11 mouse cellular contexts compared by ENCODE assay signal in the genomic region with DNA sequence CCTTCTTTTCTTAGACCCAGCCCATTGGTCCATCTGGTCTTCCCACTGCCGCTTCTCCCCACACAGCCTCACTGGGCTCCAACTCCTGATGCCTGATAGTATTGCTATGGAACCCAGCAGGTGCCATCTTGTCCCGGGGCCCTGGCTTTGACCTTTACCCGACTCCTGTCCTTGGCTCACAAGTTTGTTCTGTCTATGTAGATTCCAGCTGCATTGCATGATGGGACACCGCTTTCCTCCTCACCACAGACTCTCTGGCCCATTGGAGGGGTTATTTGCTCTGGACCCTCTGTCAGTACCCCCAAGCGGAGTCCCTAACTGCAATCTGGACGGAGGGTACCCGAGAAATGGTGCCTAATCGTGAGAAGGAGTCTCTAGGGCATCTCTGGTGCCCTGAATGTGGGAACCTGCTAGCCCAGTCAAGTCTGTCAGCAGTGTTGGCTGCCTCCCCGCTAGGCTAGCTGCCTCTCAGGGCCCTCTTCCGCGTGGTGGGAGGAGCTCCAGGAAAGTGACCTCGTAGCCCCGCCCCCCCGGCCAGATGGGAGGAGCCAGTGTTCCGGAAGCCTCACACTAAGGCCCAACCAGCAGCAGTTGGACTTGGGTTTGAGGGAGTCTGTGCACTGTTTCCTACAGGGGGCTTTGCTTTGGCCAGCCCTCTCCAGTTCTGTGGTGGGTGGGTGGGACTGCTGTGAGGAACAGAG. TPM values are rescaled to one million over a fixed set of nuclear protein-coding genes. Genes with fewer than 3 reads are reported as not detected.
DNase-seq lines count a peak whose midpoint lies in the region; ATAC-seq and TF ChIP-seq lines count a peak whose summit lies in the region.
"Had no signal": no experiment of that assay in that cellular context is flagged by ENCODE, and none has a peak within 500 bp of the region (broad histone marks: within the 10 kb centered on the region; RNA-seq: fewer than 3 reads in every experiment).

No protein-coding gene starts in this region.

- H3K9ac ChIP-seq in CH12.LX (ENCODE audit: insufficient read depth, low read depth): no peak overlapping the region
- H3K9ac ChIP-seq in hindbrain, embryonic 16.5 days (ENCODE audit: low read depth, low read length): no peak overlapping the region; the same call in 1 of the 2 replicates
- H3K9ac ChIP-seq in neural tube, embryonic 13.5 days: peak overlapping the region; percentile 90; the same call in 1 of the 2 replicates

- H3K36me3 ChIP-seq in CH12.LX (replicated peaks in 1 of 2; ENCODE audit: control insufficient read depth in 1 of 2, insufficient read depth in 1 of 2, low read length in 1 of 2): peaks cover 5 to 17% of the 10 kb centered on the region in 2 experiments
- H3K36me3 ChIP-seq in hindbrain, embryonic 16.5 days (ENCODE audit: control insufficient read depth, insufficient read depth, low read length): no peaks in the 10 kb centered on the region
- H3K36me3 ChIP-seq in neural tube, embryonic 13.5 days: peaks cover 4% of the 10 kb centered on the region; the same call in 1 of the 2 replicates
- H3K36me3 ChIP-seq in heart, embryonic 10.5 days: peaks cover 4% of the 10 kb centered on the region; the same call in 1 of the 2 replicates

- no peak overlapping the region for H3K4me3 ChIP-seq in CH12.LX (replicated peaks in 1 of 3; ENCODE audit: low read depth in 2 of 3, low read length in 2 of 3, poor library complexity in 1 of 3)
- H3K4me3 ChIP-seq in hindbrain, embryonic 16.5 days (ENCODE audit: low read length): peak overlapping the region; percentile 6; the same call in 1 of the 2 replicates
- H3K4me3 ChIP-seq in neural tube, embryonic 13.5 days: no peak overlapping the region
- H3K4me3 ChIP-seq in heart, embryonic 10.5 days: no peak overlapping the region
- H3K4me3 ChIP-seq: erythroblast, embryonic 14.5 days had no signal

- in situ Hi-C loops in CH12.LX (cut with MboI; ENCODE audit: low pct_ligation_motif_present, low pct_unique_long_range_greater_than_20kb, low sequenced_read_pairs): no loop called here

- H3K79me2 ChIP-seq in CH12.LX (replicated peaks; ENCODE audit: control insufficient read depth, extremely low read depth, insufficient read depth, poor library complexity, severe bottlenecking): no peaks in the 10 kb centered on the region

- ATAC-seq in hindbrain, embryonic 16.5 days: no peak
- no peak for ATAC-seq in neural tube, embryonic 13.5 days (ENCODE audit: low read depth)
- ATAC-seq in monocyte, adult 5-6 weeks (replicated peaks; ENCODE audit: insufficient number of reproducible peaks, low FRiP score, low TSS enrichment, poor library complexity, severe bottlenecking): no peak

- dilution Hi-C loops in CH12.LX (cut with MboI; ENCODE audit: extremely low pct_ligation_motif_present, extremely low pct_unique_long_range_greater_than_20kb, low sequenced_read_pairs): no loop called here

- TF ChIP-seq POLR2A in CH12.LX (IDR thresholded peaks at IDR 0.05; ENCODE audit: low read depth, low read length): no peak

- H3K4me1 ChIP-seq in CH12.LX (ENCODE audit: control insufficient read depth in 1 of 2, insufficient read depth in 2 of 2): peaks cover 21 to 43% of the 10 kb centered on the region in 2 experiments
- peaks cover 31% of the 10 kb centered on the region for H3K4me1 ChIP-seq in hindbrain, embryonic 16.5 days (ENCODE audit: control insufficient read depth, insufficient read depth, low read depth, low read length)
- H3K4me1 ChIP-seq in neural tube, embryonic 13.5 days (replicated peaks): peaks cover 47% of the 10 kb centered on the region
- H3K4me1 ChIP-seq in heart, embryonic 10.5 days: peaks cover 46% of the 10 kb centered on the region

- no peak for TF ChIP-seq CTCF in CH12.LX (conservative IDR thresholded peaks at IDR 0.05 in 1 of 2, IDR thresholded peaks at IDR 0.05 in 1 of 2; ENCODE audit: low read depth in 2 of 2, low read length in 2 of 2)

- H3K27ac ChIP-seq in CH12.LX (ENCODE audit: insufficient read depth, low read depth): no peak overlapping the region
- H3K27ac ChIP-seq in hindbrain, embryonic 16.5 days (ENCODE audit: low read depth, low read length): no peak overlapping the region
- no peak overlapping the region for H3K27ac ChIP-seq in neural tube, embryonic 13.5 days (replicated peaks)
- no peak overlapping the region for H3K27ac ChIP-seq in heart, embryonic 10.5 days

- no peak overlapping the region for H3K4me2 ChIP-seq in CH12.LX (ENCODE audit: insufficient read depth, low read depth, poor library complexity, severe bottlenecking)
- H3K4me2 ChIP-seq in hindbrain, embryonic 16.5 days (ENCODE audit: low read length): peak overlapping the region; percentile 72
- peak overlapping the region; percentile 88 for H3K4me2 ChIP-seq in neural tube, embryonic 13.5 days

- DNase-seq in CH12.LX (ENCODE audit: extremely low read depth) (no peak), ZHBTc4 (ENCODE audit: low read depth, low spot score) (peak; percentile 93)
- no peak for DNase-seq in yolk sac, embryonic 10.5 days (ENCODE audit: low spot score)
- no peak for DNase-seq in heart, embryonic 10.5 days (ENCODE audit: low spot score)
- DNase-seq: kidney, adult 9 months had no signal

- no peaks in the 10 kb centered on the region for H3K27me3 ChIP-seq in CH12.LX (replicated peaks)
- H3K27me3 ChIP-seq in hindbrain, embryonic 16.5 days (replicated peaks; ENCODE audit: control insufficient read depth, insufficient read depth, low read length): no peaks in the 10 kb centered on the region
- H3K27me3 ChIP-seq in neural tube, embryonic 13.5 days: peaks cover 40% of the 10 kb centered on the region
- peaks cover 91% of the 10 kb centered on the region for H3K27me3 ChIP-seq in heart, embryonic 10.5 days (ENCODE audit: insufficient read depth, poor library complexity, severe bottlenecking)

- no peak for TF ChIP-seq EP300 in CH12.LX (IDR thresholded peaks at IDR 0.05; ENCODE audit: low read length)

- WGBS in hindbrain, embryonic 16.5 days: 32% methylated on average over 15 of the region's 15 CpGs
- WGBS in neural tube, embryonic 13.5 days: 36% methylated on average over 15 of the region's 15 CpGs
- 33% methylated on average over 15 of the region's 15 CpGs for WGBS in heart, embryonic 10.5 days

- peaks cover 2% of the 10 kb centered on the region for H3K9me3 ChIP-seq in CH12.LX (replicated peaks; ENCODE audit: low read length)
- no peaks in the 10 kb centered on the region for H3K9me3 ChIP-seq in hindbrain, embryonic 16.5 days (ENCODE audit: control insufficient read depth, low read length)
- H3K9me3 ChIP-seq in neural tube, embryonic 13.5 days: no peaks in the 10 kb centered on the region
- no peaks in the 10 kb centered on the region for H3K9me3 ChIP-seq in heart, embryonic 10.5 days

- no peak for TF ChIP-seq RAD21 in CH12.LX (IDR thresholded peaks at IDR 0.05; ENCODE audit: low read depth, low read length)

TF ChIP-seq in CH12.LX, 34 proteins besides CTCF, POLR2A, EP300 and RAD21 (continues in another document):
- no peak for TF ChIP-seq ETS1 (conservative IDR thresholded peaks at IDR 0.05; ENCODE audit: low read depth, low read length)
- TF ChIP-seq TBP (conservative IDR thresholded peaks at IDR 0.05; ENCODE audit: low read depth, low read length): no peak
- peak; percentile 68 for TF ChIP-seq ELF1 (IDR thresholded peaks at IDR 0.05; ENCODE audit: low read depth, low read length)

RNA-seq across cellular contexts. Expression of gene Chd5, which starts 2.3 kb away (rescaled TPM):
- total RNA-seq in CH12.LX (2012; rRNA removed) (0.88 and 3.4 TPM in 2 replicates), CH12.LX (2014; rRNA removed) (0.44 and 0.49 TPM in 2 replicates)
- polyA plus RNA-seq in CH12.LX (2012; ENCODE audit: insufficient read length, low read depth): 1.2 and 2.7 TPM in 2 replicates
- polyA plus RNA-seq in hindbrain, embryonic 16.5 days (2015; fragmentation: Nextera tagmentation; extraction: Ambion mirVana): 46.7 and 47.7 TPM in 2 replicates
- polyA plus RNA-seq in neural tube, embryonic 13.5 days (2015; fragmentation: Nextera tagmentation; extraction: Ambion mirVana): 26.0 and 30.8 TPM in 2 replicates
- 0.10 to 0.39 TPM in 2 of 3 replicates, not detected in the other for total RNA-seq in monocyte, adult 5-6 weeks (2017)
- polyA plus RNA-seq in heart, embryonic 10.5 days (2016; fragmentation: Nextera tagmentation; extraction: Ambion mirVana): 0.02 TPM in 1 of 2 replicates, not detected in the other

RNA-seq across cellular contexts. Expression of gene Rpl22, which starts 15.2 kb away (rescaled TPM):
- total RNA-seq in CH12.LX (2012; rRNA removed) (1,590 and 1,720 TPM in 2 replicates), CH12.LX (2014; rRNA removed) (1,936 and 1,966 TPM in 2 replicates)
- polyA plus RNA-seq in CH12.LX (2012; ENCODE audit: insufficient read length, low read depth): 1,935 and 2,300 TPM in 2 replicates
- 125 and 138 TPM in 2 replicates for polyA plus RNA-seq in hindbrain, embryonic 16.5 days (2015; fragmentation: Nextera tagmentation; extraction: Ambion mirVana)
- polyA plus RNA-seq in neural tube, embryonic 13.5 days (2015; fragmentation: Nextera tagmentation; extraction: Ambion mirVana): 198 and 217 TPM in 2 replicates
- 1,335 to 1,418 TPM (median 1,365 TPM) in 3 replicates for total RNA-seq in monocyte, adult 5-6 weeks (2017)
- 261 and 301 TPM in 2 replicates for polyA plus RNA-seq in heart, embryonic 10.5 days (2016; fragmentation: Nextera tagmentation; extraction: Ambion mirVana)

RNA-seq across cellular contexts. Expression of gene Rnf207, which starts 21.9 kb away (rescaled TPM):
- total RNA-seq in CH12.LX (2012; rRNA removed) (0.21 and 0.51 TPM in 2 replicates), CH12.LX (2014; rRNA removed) (not detected in 2 replicates)
- polyA plus RNA-seq in CH12.LX (2012; ENCODE audit: insufficient read length, low read depth): not detected in 2 replicates
- 9.0 and 10.6 TPM in 2 replicates for polyA plus RNA-seq in hindbrain, embryonic 16.5 days (2015; fragmentation: Nextera tagmentation; extraction: Ambion mirVana)
- 6.3 and 10.4 TPM in 2 replicates for polyA plus RNA-seq in neural tube, embryonic 13.5 days (2015; fragmentation: Nextera tagmentation; extraction: Ambion mirVana)
- not detected in 3 replicates for total RNA-seq in monocyte, adult 5-6 weeks (2017)
- 19.1 and 39.9 TPM in 2 replicates for polyA plus RNA-seq in heart, embryonic 10.5 days (2016; fragmentation: Nextera tagmentation; extraction: Ambion mirVana)

RNA-seq across cellular contexts. Expression of gene Icmt, which starts 43.7 kb away (rescaled TPM):
- total RNA-seq in CH12.LX (2012; rRNA removed) (21.5 and 27.4 TPM in 2 replicates), CH12.LX (2014; rRNA removed) (17.8 and 18.5 TPM in 2 replicates)
- polyA plus RNA-seq in CH12.LX (2012; ENCODE audit: insufficient read length, low read depth): 24.2 and 29.8 TPM in 2 replicates
- polyA plus RNA-seq in hindbrain, embryonic 16.5 days (2015; fragmentation: Nextera tagmentation; extraction: Ambion mirVana): 17.2 and 22.2 TPM in 2 replicates
- polyA plus RNA-seq in neural tube, embryonic 13.5 days (2015; fragmentation: Nextera tagmentation; extraction: Ambion mirVana): 17.9 and 21.7 TPM in 2 replicates
- 10.5 to 18.2 TPM (median 14.9 TPM) in 3 replicates for total RNA-seq in monocyte, adult 5-6 weeks (2017)
- polyA plus RNA-seq in heart, embryonic 10.5 days (2016; fragmentation: Nextera tagmentation; extraction: Ambion mirVana): 23.1 and 27.4 TPM in 2 replicates

RNA-seq across cellular contexts. Expression of gene Hes3, which starts 49.3 kb away (rescaled TPM):
- 0.13 and 0.21 TPM in 2 replicates for total RNA-seq in CH12.LX (2012; rRNA removed)
- total RNA-seq in CH12.LX (2014; rRNA removed): not detected in 2 replicates
- 0.17 TPM in 1 of 2 replicates, not detected in the other for polyA plus RNA-seq in CH12.LX (2012; ENCODE audit: insufficient read length, low read depth)
- polyA plus RNA-seq in hindbrain, embryonic 16.5 days (2015; fragmentation: Nextera tagmentation; extraction: Ambion mirVana): 0.11 and 0.50 TPM in 2 replicates
- polyA plus RNA-seq in neural tube, embryonic 13.5 days (2015; fragmentation: Nextera tagmentation; extraction: Ambion mirVana): 0.24 and 0.26 TPM in 2 replicates
- total RNA-seq in monocyte, adult 5-6 weeks (2017): not detected in 3 replicates
- not detected in 2 replicates for polyA plus RNA-seq in heart, embryonic 10.5 days (2016; fragmentation: Nextera tagmentation; extraction: Ambion mirVana)
- total RNA-seq: adrenal gland, adult 18-20 months had no signal
- polyA plus RNA-seq: erythroblast, embryonic 14.5 days; lung, embryonic 16.5 days had no signal
